Mouse (Mus musculus): ENCODE measurements at regions not wholly inside any gene's neighbourhood (a gene's known extent, or its start where the extent isn't known, plus 50 kb on each side); places are given as distances from the start of the nearest gene placed in this dataset.

DNA sequence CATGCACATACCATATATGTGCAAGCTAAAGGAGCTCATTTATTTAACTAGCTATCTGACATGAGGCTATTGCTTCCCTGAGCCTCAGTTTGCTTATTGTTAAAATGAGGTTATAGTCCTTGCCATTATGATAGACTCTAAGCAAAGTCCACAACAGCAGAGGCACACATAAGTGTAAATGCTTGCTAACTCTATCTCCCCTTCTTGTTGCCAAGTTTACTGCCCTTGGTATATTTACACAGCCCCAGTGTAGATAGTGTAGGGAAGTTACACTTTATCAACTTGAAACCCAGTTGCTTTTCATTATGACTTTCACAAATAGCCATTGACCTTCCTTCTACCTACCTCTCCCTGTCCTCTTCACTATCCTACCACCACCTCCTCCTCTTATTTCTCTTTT is 782.6 kb upstream of the Agtr1b start:
- TF ChIP-seq CTCF (IDR thresholded peaks at IDR 0.05; ENCODE audit: low read depth): no peak
- no peak for TF ChIP-seq EP300 (optimal IDR thresholded peaks at IDR 0.05)

Data from stomach, postnatal 0 days (tissue).